Mouse (Mus musculus) brain, embryonic 14.5 days (tissue): Measurements from ENCODE around the gene Pla2g6.

ENCODE experiments used
- CTCF ChIP-seq: fragments of 200-500 bp; IDR thresholded peaks from 2 replicates; pipeline ENCODE4 v1.5.1; 2012; ENCODE audit warnings: inconsistent platforms, mild to moderate bottlenecking, moderate library complexity, borderline replicate concordance; ENCODE audit not compliant: insufficient read depth, insufficient read length; ENCODE audit errors: extremely low read depth
- POLR2A ChIP-seq: fragments of 200-500 bp; IDR thresholded peaks from 2 replicates; pipeline ENCODE4 v1.6.1; 2012; ENCODE audit warnings: mild to moderate bottlenecking, inconsistent platforms, borderline replicate concordance; ENCODE audit not compliant: poor library complexity, insufficient read depth, insufficient read length, severe bottlenecking; ENCODE audit errors: extremely low read depth

DNA sequence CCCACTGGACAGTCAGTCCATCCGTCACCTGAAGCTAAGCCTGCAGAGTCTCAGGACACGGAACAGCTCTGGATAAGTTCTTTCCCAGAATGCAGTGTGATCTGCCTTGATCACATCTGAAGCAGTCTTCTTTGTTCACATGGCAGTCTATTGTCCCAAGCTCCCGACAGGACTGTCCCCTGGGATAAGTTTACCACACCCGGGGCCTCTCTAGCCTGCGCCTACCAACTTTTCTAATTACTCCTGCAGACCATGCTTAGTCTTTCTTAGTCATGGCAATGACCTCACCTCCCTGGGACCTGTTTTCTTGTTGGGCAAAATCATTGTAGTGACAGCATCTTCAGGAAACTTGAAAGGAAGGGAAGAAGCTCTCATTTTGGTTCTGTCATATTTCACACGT lies 90.2 kb downstream of the Pla2g6 start:
- no peak for TF ChIP-seq POLR2A
- TF ChIP-seq CTCF, result no peak
